Mouse (Mus musculus): ENCODE results near the gene Ctnna2. TPM values are rescaled to one million over a fixed set of nuclear protein-coding genes. Genes with fewer than 3 reads are reported as not detected.

Gene Ctnna2
- polyA plus RNA-seq, 1 experiment from 2014 or later: 119 TPM

DNA sequence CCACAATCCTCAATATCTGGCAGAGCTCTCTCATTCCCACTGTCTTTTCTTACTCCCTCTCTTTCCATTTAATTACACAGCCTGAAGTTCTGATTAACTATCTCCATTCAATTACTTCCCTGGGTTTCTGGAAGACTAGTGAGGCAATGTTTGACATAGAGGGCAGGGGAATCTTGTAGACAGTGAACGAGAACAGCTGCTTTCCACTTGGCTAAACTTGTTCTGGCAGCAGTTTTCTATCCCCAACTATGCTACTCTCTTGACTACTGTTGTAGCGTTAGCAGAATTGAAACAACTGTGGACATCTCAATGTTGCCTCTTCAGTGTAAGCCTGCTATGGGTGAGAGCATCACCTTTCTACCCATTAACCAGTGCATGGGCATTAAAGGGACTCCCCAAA, 463.0 kb downstream of the Ctnna2 start:
- Histone ChIP-seq H3K4me1 (ENCODE audit: control insufficient read depth, insufficient read depth, low read depth, low read length) (peaks cover 8% of the 10 kb centered on the region), H3K27me3 (replicated peaks; ENCODE audit: control insufficient read depth, insufficient read depth, low read length) (no peaks in the 10 kb centered on the region), H3K9me3 (ENCODE audit: control insufficient read depth, low read length) (no peaks in the 10 kb centered on the region), H3K9ac (ENCODE audit: low read depth, low read length) (no peak overlapping the region), H3K4me3 (ENCODE audit: low read length) (no peak overlapping the region), H3K27ac (ENCODE audit: low read depth, low read length) (no peak overlapping the region), H3K36me3 (ENCODE audit: control insufficient read depth, insufficient read depth, low read length) (no peaks in the 10 kb centered on the region), H3K4me2 (ENCODE audit: low read length) (no peak overlapping the region)
- WGBS: 56% methylated on average over 2 of the region's 2 CpGs
- no peak for ATAC-seq

DNA sequence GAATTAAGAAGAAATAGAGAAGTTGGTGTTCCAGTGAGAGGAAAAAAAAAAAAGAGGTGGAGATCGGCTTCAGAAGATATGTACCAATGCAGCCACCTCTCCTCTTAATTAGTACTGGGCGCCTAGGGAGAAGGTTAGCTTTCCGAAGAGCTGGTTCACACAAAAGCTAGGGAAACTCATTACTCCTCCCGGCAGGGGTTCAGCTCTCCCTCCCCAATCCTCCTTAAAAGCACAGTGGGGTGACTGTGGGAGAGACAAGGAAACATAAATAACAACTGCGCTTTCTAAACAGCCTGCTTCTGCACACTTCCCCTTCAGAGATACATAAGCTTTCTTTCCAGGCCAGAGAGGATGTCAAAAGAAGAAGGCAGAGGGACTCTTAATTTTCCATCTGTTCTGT, 467.7 kb downstream of the Ctnna2 start:
- Histone ChIP-seq H3K9ac (ENCODE audit: low read depth, low read length) (no peak overlapping the region), H3K36me3 (ENCODE audit: control insufficient read depth, insufficient read depth, low read length) (no peaks in the 10 kb centered on the region), H3K4me3 (ENCODE audit: low read length) (no peak overlapping the region), H3K9me3 (ENCODE audit: control insufficient read depth, low read length) (no peaks in the 10 kb centered on the region), H3K27ac (ENCODE audit: low read depth, low read length) (no peak overlapping the region), H3K4me1 (ENCODE audit: control insufficient read depth, insufficient read depth, low read depth, low read length) (peaks cover 16% of the 10 kb centered on the region), H3K4me2 (ENCODE audit: low read length) (no peak overlapping the region; the same call in 1 of the 2 replicates), H3K27me3 (replicated peaks; ENCODE audit: control insufficient read depth, insufficient read depth, low read length) (no peaks in the 10 kb centered on the region)
- WGBS: 6% methylated on average over 5 of the region's 5 CpGs
- ATAC-seq: peak; percentile 76

- Histone ChIP-seq H3K36me3 (ENCODE audit: control insufficient read depth, insufficient read depth, low read length) (no peaks in the 10 kb centered on the region), H3K4me1 (ENCODE audit: control insufficient read depth, insufficient read depth, low read depth, low read length) (no peaks in the 10 kb centered on the region), H3K27ac (ENCODE audit: low read depth, low read length) (no peak overlapping the region), H3K27me3 (replicated peaks; ENCODE audit: control insufficient read depth, insufficient read depth, low read length) (no peaks in the 10 kb centered on the region), H3K9ac (ENCODE audit: low read depth, low read length) (no peak overlapping the region), H3K4me2 (ENCODE audit: low read length) (no peak overlapping the region), H3K4me3 (ENCODE audit: low read length) (no peak overlapping the region), H3K9me3 (ENCODE audit: control insufficient read depth, low read length) (no peaks in the 10 kb centered on the region)
- WGBS: 83% methylated on average over 5 of the region's 5 CpGs
- ATAC-seq: no peak
Observed at GRCm38 (mm10) chr6:77491721-77492120, 487.8 kb downstream of the Ctnna2 start.

DNA sequence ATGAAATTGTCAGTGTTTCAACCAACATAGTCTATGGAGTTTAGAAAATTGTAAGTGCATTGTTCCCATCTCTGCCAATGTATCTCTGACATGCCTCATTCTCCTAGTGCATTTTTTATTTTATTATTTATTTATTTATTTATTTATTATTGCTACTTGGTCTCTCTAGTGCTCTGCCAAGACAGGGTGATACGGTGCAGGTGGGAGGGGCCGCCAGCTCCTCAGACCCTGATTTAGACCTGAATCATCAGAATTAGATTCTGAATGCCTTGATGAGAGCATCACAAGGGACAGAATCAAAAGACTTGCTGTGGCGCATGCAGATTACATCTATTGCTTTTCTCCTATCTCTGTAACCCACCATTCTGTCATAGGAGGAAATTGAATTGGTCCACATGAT, 492.8 kb downstream of the Ctnna2 start:
- H3K36me3 ChIP-seq (ENCODE audit: control insufficient read depth, insufficient read depth, low read length): no peaks in the 10 kb centered on the region
- peak; percentile 9; the same call in 1 of the 2 replicates for ATAC-seq
- H3K9ac ChIP-seq (ENCODE audit: low read depth, low read length): no peak overlapping the region
- H3K27me3 ChIP-seq (replicated peaks; ENCODE audit: control insufficient read depth, insufficient read depth, low read length): no peaks in the 10 kb centered on the region
- 74% methylated on average over 3 of the region's 3 CpGs for WGBS
- H3K4me3 ChIP-seq (ENCODE audit: low read length): no peak overlapping the region
- H3K9me3 ChIP-seq (ENCODE audit: control insufficient read depth, low read length): no peaks in the 10 kb centered on the region
- no peak overlapping the region for H3K27ac ChIP-seq (ENCODE audit: low read depth, low read length)
- H3K4me1 ChIP-seq (ENCODE audit: control insufficient read depth, insufficient read depth, low read depth, low read length): no peaks in the 10 kb centered on the region
- no peak overlapping the region for H3K4me2 ChIP-seq (ENCODE audit: low read length)

DNA sequence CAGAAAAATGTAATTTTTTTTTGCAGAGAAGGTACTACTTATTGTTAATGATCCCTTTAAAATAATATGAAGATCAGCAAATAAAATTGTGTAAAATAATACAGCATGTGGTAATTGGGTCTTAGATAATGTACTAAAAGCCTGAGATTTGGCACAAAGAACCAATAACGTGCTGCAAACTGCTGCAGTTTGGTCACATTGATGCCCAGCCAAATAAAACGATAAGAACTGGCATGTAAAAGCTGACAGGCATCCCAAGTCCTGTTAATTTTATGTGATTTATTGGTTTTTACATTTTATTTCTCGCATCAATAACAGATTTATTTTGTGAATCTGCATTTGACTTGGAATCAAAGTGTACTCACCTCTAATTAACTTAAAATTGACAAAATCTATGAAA, 497.4 kb downstream of the Ctnna2 start:
- Histone ChIP-seq H3K4me2 (ENCODE audit: low read length) (no peak overlapping the region), H3K4me1 (ENCODE audit: control insufficient read depth, insufficient read depth, low read depth, low read length) (no peaks in the 10 kb centered on the region), H3K27me3 (replicated peaks; ENCODE audit: control insufficient read depth, insufficient read depth, low read length) (no peaks in the 10 kb centered on the region), H3K4me3 (ENCODE audit: low read length) (no peak overlapping the region), H3K27ac (ENCODE audit: low read depth, low read length) (no peak overlapping the region), H3K36me3 (ENCODE audit: control insufficient read depth, insufficient read depth, low read length) (no peaks in the 10 kb centered on the region), H3K9ac (ENCODE audit: low read depth, low read length) (no peak overlapping the region), H3K9me3 (ENCODE audit: control insufficient read depth, low read length) (no peaks in the 10 kb centered on the region)
- no peak for ATAC-seq
- WGBS: 81% methylated on average over 3 of the region's 3 CpGs

DNA sequence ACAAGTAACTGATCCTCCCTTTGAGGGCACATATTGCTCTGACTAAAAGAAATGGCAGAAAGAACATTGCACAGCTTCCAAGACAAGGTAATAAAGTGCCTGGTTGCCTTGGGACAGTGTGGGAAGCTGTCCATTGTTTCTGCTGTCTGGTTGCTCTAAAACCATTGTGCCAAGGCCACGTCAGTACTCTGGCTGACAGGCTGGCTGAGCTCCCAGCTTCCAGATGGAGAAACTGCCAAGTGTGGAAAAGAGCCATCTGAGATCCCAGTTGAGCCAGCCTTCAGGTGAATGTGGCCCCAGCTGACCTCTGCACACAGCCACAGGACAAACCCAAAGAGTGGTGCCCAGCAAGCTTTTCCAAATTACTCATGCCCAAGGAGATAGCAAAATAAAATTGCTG, 504.1 kb downstream of the Ctnna2 start:
- 41% methylated on average over 1 of the region's 1 CpGs for WGBS
- Histone ChIP-seq H3K4me3 (ENCODE audit: low read length) (no peak overlapping the region), H3K9me3 (ENCODE audit: control insufficient read depth, low read length) (no peaks in the 10 kb centered on the region), H3K36me3 (ENCODE audit: control insufficient read depth, insufficient read depth, low read length) (no peaks in the 10 kb centered on the region), H3K27ac (ENCODE audit: low read depth, low read length) (no peak overlapping the region), H3K9ac (ENCODE audit: low read depth, low read length) (no peak overlapping the region), H3K4me2 (ENCODE audit: low read length) (no peak overlapping the region), H3K4me1 (ENCODE audit: control insufficient read depth, insufficient read depth, low read depth, low read length) (no peaks in the 10 kb centered on the region), H3K27me3 (replicated peaks; ENCODE audit: control insufficient read depth, insufficient read depth, low read length) (no peaks in the 10 kb centered on the region)
- peak; percentile 86 for ATAC-seq

- no peaks in the 10 kb centered on the region for H3K27me3 ChIP-seq (replicated peaks; ENCODE audit: control insufficient read depth, insufficient read depth, low read length)
- no peaks in the 10 kb centered on the region for H3K4me1 ChIP-seq (ENCODE audit: control insufficient read depth, insufficient read depth, low read depth, low read length)
- no peak overlapping the region for H3K4me3 ChIP-seq (ENCODE audit: low read length)
- H3K9me3 ChIP-seq (ENCODE audit: control insufficient read depth, low read length): no peaks in the 10 kb centered on the region
- no peak for ATAC-seq
- H3K9ac ChIP-seq (ENCODE audit: low read depth, low read length): no peak overlapping the region
- H3K27ac ChIP-seq (ENCODE audit: low read depth, low read length): no peak overlapping the region
- no peak overlapping the region for H3K4me2 ChIP-seq (ENCODE audit: low read length)
- H3K36me3 ChIP-seq (ENCODE audit: control insufficient read depth, insufficient read depth, low read length): no peaks in the 10 kb centered on the region
- 62% methylated on average over 7 of the region's 7 CpGs for WGBS
Observed at GRCm38 (mm10) chr6:77473256-77473655, 506.2 kb downstream of the Ctnna2 start.

GRCm38 (mm10) chr6:77468058-77468457, 511.4 kb downstream of the Ctnna2 start:
- Histone ChIP-seq H3K27ac (ENCODE audit: low read depth, low read length) (no peak overlapping the region), H3K9me3 (ENCODE audit: control insufficient read depth, low read length) (no peaks in the 10 kb centered on the region), H3K27me3 (replicated peaks; ENCODE audit: control insufficient read depth, insufficient read depth, low read length) (no peaks in the 10 kb centered on the region), H3K4me1 (ENCODE audit: control insufficient read depth, insufficient read depth, low read depth, low read length) (no peaks in the 10 kb centered on the region), H3K36me3 (ENCODE audit: control insufficient read depth, insufficient read depth, low read length) (no peaks in the 10 kb centered on the region), H3K9ac (ENCODE audit: low read depth, low read length) (no peak overlapping the region), H3K4me3 (ENCODE audit: low read length) (no peak overlapping the region), H3K4me2 (ENCODE audit: low read length) (no peak overlapping the region)
- 60% methylated on average over 3 of the region's 3 CpGs for WGBS
- peak; percentile 58 for ATAC-seq

DNA sequence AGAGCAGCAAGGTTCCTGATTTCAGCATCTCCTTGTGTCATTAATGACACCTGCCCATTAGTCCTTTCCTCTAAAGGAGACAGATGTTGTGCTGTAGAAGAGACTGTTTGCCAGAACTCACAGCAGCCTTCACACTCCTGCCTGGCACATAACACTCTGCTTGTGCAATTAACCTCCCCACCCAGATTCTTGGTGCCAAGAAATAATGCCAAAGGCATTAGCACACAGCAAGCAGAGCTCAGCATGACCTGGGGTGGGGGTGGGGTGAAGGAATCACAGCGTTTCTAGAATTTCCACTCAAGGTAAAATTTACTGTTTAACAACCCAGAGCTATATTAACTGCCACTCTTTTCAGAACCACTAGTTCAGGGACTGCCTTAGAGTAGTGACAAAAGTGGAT, 516.8 kb downstream of the Ctnna2 start:
- no peak overlapping the region for H3K4me2 ChIP-seq (ENCODE audit: low read length)
- H3K9me3 ChIP-seq (ENCODE audit: control insufficient read depth, low read length): no peaks in the 10 kb centered on the region
- peak; percentile 42; the same call in 1 of the 2 replicates for ATAC-seq
- no peaks in the 10 kb centered on the region for H3K4me1 ChIP-seq (ENCODE audit: control insufficient read depth, insufficient read depth, low read depth, low read length)
- H3K36me3 ChIP-seq (ENCODE audit: control insufficient read depth, insufficient read depth, low read length): no peaks in the 10 kb centered on the region
- no peak overlapping the region for H3K9ac ChIP-seq (ENCODE audit: low read depth, low read length)
- WGBS: 50% methylated on average over 1 of the region's 1 CpGs
- H3K27ac ChIP-seq (ENCODE audit: low read depth, low read length): no peak overlapping the region
- H3K4me3 ChIP-seq (ENCODE audit: low read length): no peak overlapping the region
- no peaks in the 10 kb centered on the region for H3K27me3 ChIP-seq (replicated peaks; ENCODE audit: control insufficient read depth, insufficient read depth, low read length)

DNA sequence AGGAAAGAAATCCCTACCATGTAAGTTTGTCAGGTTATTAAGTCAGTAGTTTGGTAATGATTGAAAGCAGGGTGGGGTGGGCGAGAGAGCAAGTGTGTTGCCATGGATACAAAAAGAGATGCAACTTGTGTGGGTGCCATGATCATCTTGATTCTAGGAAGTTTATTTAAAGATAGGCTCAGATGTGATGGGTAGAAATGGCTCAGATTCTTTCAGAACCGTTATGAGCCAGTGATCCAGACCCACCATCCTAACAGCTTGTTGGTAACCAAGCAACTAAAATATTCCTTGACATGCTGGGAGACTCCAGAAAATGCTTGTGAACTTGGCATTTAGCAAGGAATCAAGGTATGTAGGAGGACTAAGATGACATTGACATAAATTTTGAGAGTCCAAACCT, 521.6 kb downstream of the Ctnna2 start:
- H3K9me3 ChIP-seq (ENCODE audit: control insufficient read depth, low read length): no peaks in the 10 kb centered on the region
- H3K27me3 ChIP-seq (replicated peaks; ENCODE audit: control insufficient read depth, insufficient read depth, low read length): no peaks in the 10 kb centered on the region
- ATAC-seq: no peak
- WGBS: 68% methylated on average over 2 of the region's 2 CpGs
- no peak overlapping the region for H3K9ac ChIP-seq (ENCODE audit: low read depth, low read length)
- no peaks in the 10 kb centered on the region for H3K36me3 ChIP-seq (ENCODE audit: control insufficient read depth, insufficient read depth, low read length)
- H3K27ac ChIP-seq (ENCODE audit: low read depth, low read length): no peak overlapping the region
- no peaks in the 10 kb centered on the region for H3K4me1 ChIP-seq (ENCODE audit: control insufficient read depth, insufficient read depth, low read depth, low read length)
- H3K4me3 ChIP-seq (ENCODE audit: low read length): no peak overlapping the region
- H3K4me2 ChIP-seq (ENCODE audit: low read length): no peak overlapping the region

Measured in hindbrain, embryonic 16.5 days (tissue).